Mouse (Mus musculus): ENCODE data around the gene Unc13c. TPM values are rescaled to one million over a fixed set of nuclear protein-coding genes. Genes with fewer than 3 reads are reported as not detected.

Gene Unc13c
- polyA plus RNA-seq, 1 experiment: 0.10 TPM

DNA sequence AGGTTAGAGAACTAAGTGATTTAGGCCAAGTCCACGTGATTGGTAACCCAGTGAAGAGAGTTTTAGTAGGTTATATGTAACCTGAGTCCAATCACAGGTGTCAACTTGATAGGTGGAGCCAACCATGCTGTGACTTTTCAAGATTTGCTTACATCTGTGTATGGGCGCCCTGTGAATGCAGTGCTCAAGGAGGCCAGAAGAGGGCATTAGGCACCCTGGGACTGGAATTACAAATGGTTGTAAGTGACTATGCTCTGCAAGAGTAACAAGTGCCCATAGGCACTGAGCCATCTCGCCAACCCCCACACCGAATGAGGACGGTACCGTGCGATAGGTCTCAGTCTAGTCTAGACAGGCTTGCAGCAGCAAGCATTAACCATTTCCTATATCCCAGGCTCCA is 305.9 kb downstream of the Unc13c start:
- no peaks in the 10 kb centered on the region for H3K9me3 ChIP-seq (replicated peaks; ENCODE audit: control insufficient read depth, insufficient read depth, low read length, poor library complexity, severe bottlenecking)
- no peaks in the 10 kb centered on the region for H3K4me1 ChIP-seq (ENCODE audit: control insufficient read depth, insufficient read depth, low read length)
- H3K36me3 ChIP-seq (ENCODE audit: control insufficient read depth, insufficient read depth, low read length, poor library complexity, severe bottlenecking): no peaks in the 10 kb centered on the region
- no peak overlapping the region for H3K27ac ChIP-seq (ENCODE audit: insufficient read depth, low read length)
- no peak overlapping the region for H3K4me3 ChIP-seq (ENCODE audit: low read depth, low read length)
- no peaks in the 10 kb centered on the region for H3K27me3 ChIP-seq (ENCODE audit: control insufficient read depth, insufficient read depth, low read length, poor library complexity, severe bottlenecking)
- TF ChIP-seq CTCF (IDR thresholded peaks at IDR 0.05; ENCODE audit: low read depth, low read length): peak; percentile 26
- no peak for TF ChIP-seq EP300 (IDR thresholded peaks at IDR 0.05; ENCODE audit: insufficient read depth, low read depth, low read length)
- H3K9ac ChIP-seq (ENCODE audit: low read depth, poor library complexity, severe bottlenecking): no peak overlapping the region

DNA sequence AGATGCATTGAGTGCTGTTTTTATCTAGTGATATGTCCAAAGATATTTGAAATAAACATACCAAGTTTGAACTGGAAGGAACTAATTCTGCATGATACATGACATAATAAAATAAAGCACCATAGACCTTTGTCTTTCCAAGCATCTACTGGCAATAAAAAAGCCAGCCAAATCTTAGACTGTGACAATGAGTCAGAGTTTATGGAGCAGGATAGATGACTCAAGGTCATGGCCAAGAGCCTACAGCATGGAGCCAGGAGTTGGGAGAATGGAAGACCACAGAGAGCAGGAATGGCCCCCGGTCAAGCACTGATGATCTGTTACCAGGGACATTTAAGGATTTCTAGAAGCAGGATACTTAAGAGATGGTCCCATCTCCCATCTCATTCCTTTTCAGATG is 319.7 kb downstream of the Unc13c start:
- Histone ChIP-seq H3K9ac (ENCODE audit: low read depth, poor library complexity, severe bottlenecking) (no peak overlapping the region), H3K27ac (ENCODE audit: insufficient read depth, low read length) (no peak overlapping the region), H3K27me3 (ENCODE audit: control insufficient read depth, insufficient read depth, low read length, poor library complexity, severe bottlenecking) (no peaks in the 10 kb centered on the region), H3K4me3 (ENCODE audit: low read depth, low read length) (no peak overlapping the region), H3K4me1 (ENCODE audit: control insufficient read depth, insufficient read depth, low read length) (no peaks in the 10 kb centered on the region), H3K36me3 (ENCODE audit: control insufficient read depth, insufficient read depth, low read length, poor library complexity, severe bottlenecking) (no peaks in the 10 kb centered on the region), H3K9me3 (replicated peaks; ENCODE audit: control insufficient read depth, insufficient read depth, low read length, poor library complexity, severe bottlenecking) (0 out of 2 replicates have a peak, but pooled peaks cover 3% of the 10 kb centered on the region)
- TF ChIP-seq EP300 (IDR thresholded peaks at IDR 0.05; ENCODE audit: insufficient read depth, low read depth, low read length) (no peak), POLR2A (IDR thresholded peaks at IDR 0.05; ENCODE audit: insufficient read depth, low read length) (no peak), CTCF (IDR thresholded peaks at IDR 0.05; ENCODE audit: low read depth, low read length) (no peak)

- TF ChIP-seq EP300 (IDR thresholded peaks at IDR 0.05; ENCODE audit: insufficient read depth, low read depth, low read length) (no peak), POLR2A (IDR thresholded peaks at IDR 0.05; ENCODE audit: insufficient read depth, low read length) (no peak), CTCF (IDR thresholded peaks at IDR 0.05; ENCODE audit: low read depth, low read length) (no peak)
- Histone ChIP-seq H3K4me3 (ENCODE audit: low read depth, low read length) (no peak overlapping the region), H3K27ac (ENCODE audit: insufficient read depth, low read length) (no peak overlapping the region), H3K9me3 (replicated peaks; ENCODE audit: control insufficient read depth, insufficient read depth, low read length, poor library complexity, severe bottlenecking) (no peaks in the 10 kb centered on the region), H3K36me3 (ENCODE audit: control insufficient read depth, insufficient read depth, low read length, poor library complexity, severe bottlenecking) (no peaks in the 10 kb centered on the region), H3K4me1 (ENCODE audit: control insufficient read depth, insufficient read depth, low read length) (no peaks in the 10 kb centered on the region), H3K27me3 (ENCODE audit: control insufficient read depth, insufficient read depth, low read length, poor library complexity, severe bottlenecking) (no peaks in the 10 kb centered on the region; the same call in none of the 2 replicates), H3K9ac (ENCODE audit: low read depth, poor library complexity, severe bottlenecking) (no peak overlapping the region)
Observed at GRCm38 (mm10) chr9:73638119-73638518, 330.6 kb downstream of the Unc13c start.

- Histone ChIP-seq H3K4me3 (ENCODE audit: low read depth, low read length) (no peak overlapping the region), H3K27ac (ENCODE audit: insufficient read depth, low read length) (no peak overlapping the region), H3K9ac (ENCODE audit: low read depth, poor library complexity, severe bottlenecking) (no peak overlapping the region), H3K27me3 (ENCODE audit: control insufficient read depth, insufficient read depth, low read length, poor library complexity, severe bottlenecking) (no peaks in the 10 kb centered on the region), H3K36me3 (ENCODE audit: control insufficient read depth, insufficient read depth, low read length, poor library complexity, severe bottlenecking) (no peaks in the 10 kb centered on the region), H3K9me3 (replicated peaks; ENCODE audit: control insufficient read depth, insufficient read depth, low read length, poor library complexity, severe bottlenecking) (no peaks in the 10 kb centered on the region), H3K4me1 (ENCODE audit: control insufficient read depth, insufficient read depth, low read length) (no peaks in the 10 kb centered on the region)
- no peak for TF ChIP-seq CTCF (IDR thresholded peaks at IDR 0.05; ENCODE audit: low read depth, low read length)
- TF ChIP-seq POLR2A (IDR thresholded peaks at IDR 0.05; ENCODE audit: insufficient read depth, low read length): no peak
- TF ChIP-seq EP300 (IDR thresholded peaks at IDR 0.05; ENCODE audit: insufficient read depth, low read depth, low read length): no peak
Observed at GRCm38 (mm10) chr9:73625171-73625570, 343.6 kb downstream of the Unc13c start.

- TF ChIP-seq CTCF (IDR thresholded peaks at IDR 0.05; ENCODE audit: low read depth, low read length) (no peak), EP300 (IDR thresholded peaks at IDR 0.05; ENCODE audit: insufficient read depth, low read depth, low read length) (no peak), POLR2A (IDR thresholded peaks at IDR 0.05; ENCODE audit: insufficient read depth, low read length) (no peak)
Observed at GRCm38 (mm10) chr9:73612896-73613295, 355.9 kb downstream of the Unc13c start.

DNA sequence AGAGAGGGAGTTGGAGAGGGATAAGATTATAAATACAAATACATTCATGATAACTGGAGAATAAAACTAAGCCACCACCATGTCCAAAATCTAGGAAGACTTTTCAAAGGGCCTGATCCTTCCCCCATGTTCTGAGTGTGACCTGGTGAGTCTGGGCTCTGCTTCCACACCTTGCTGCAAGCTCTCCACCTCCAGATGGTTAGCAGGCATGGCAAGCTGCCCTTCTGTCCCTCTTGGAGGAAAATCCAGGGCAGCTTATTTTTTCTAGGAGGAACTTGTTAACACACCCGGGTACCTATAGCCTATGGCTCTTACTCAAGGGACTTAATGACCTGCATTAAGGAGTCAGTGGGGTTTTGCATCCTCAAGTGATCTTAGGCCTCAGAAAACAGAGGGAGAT is 364.8 kb downstream of the Unc13c start:
- H3K9ac ChIP-seq (ENCODE audit: low read depth, poor library complexity, severe bottlenecking): no peak overlapping the region
- H3K9me3 ChIP-seq (replicated peaks; ENCODE audit: control insufficient read depth, insufficient read depth, low read length, poor library complexity, severe bottlenecking): no peaks in the 10 kb centered on the region
- no peak for TF ChIP-seq POLR2A (IDR thresholded peaks at IDR 0.05; ENCODE audit: insufficient read depth, low read length)
- no peak for TF ChIP-seq EP300 (IDR thresholded peaks at IDR 0.05; ENCODE audit: insufficient read depth, low read depth, low read length)
- TF ChIP-seq CTCF (IDR thresholded peaks at IDR 0.05; ENCODE audit: low read depth, low read length): no peak
- H3K27ac ChIP-seq (ENCODE audit: insufficient read depth, low read length): no peak overlapping the region
- no peak overlapping the region for H3K4me3 ChIP-seq (ENCODE audit: low read depth, low read length)
- no peaks in the 10 kb centered on the region for H3K4me1 ChIP-seq (ENCODE audit: control insufficient read depth, insufficient read depth, low read length)
- no peaks in the 10 kb centered on the region for H3K36me3 ChIP-seq (ENCODE audit: control insufficient read depth, insufficient read depth, low read length, poor library complexity, severe bottlenecking)
- H3K27me3 ChIP-seq (ENCODE audit: control insufficient read depth, insufficient read depth, low read length, poor library complexity, severe bottlenecking): no peaks in the 10 kb centered on the region

More at GRCm38 (mm10) chr9:73612896-73613295, 355.9 kb downstream of the Unc13c start:
- Histone ChIP-seq H3K9ac (ENCODE audit: low read depth, poor library complexity, severe bottlenecking) (no peak overlapping the region), H3K36me3 (ENCODE audit: control insufficient read depth, insufficient read depth, low read length, poor library complexity, severe bottlenecking) (no peaks in the 10 kb centered on the region), H3K27ac (ENCODE audit: insufficient read depth, low read length) (no peak overlapping the region), H3K4me3 (ENCODE audit: low read depth, low read length) (no peak overlapping the region), H3K27me3 (ENCODE audit: control insufficient read depth, insufficient read depth, low read length, poor library complexity, severe bottlenecking) (no peaks in the 10 kb centered on the region), H3K9me3 (replicated peaks; ENCODE audit: control insufficient read depth, insufficient read depth, low read length, poor library complexity, severe bottlenecking) (no peaks in the 10 kb centered on the region), H3K4me1 (ENCODE audit: control insufficient read depth, insufficient read depth, low read length) (no peaks in the 10 kb centered on the region)

Data from ES-Bruce4 (cell line).